Comparison of ENCODE assay signal across 16 mouse cellular contexts in genomic region chr17:33815399-33815798, GRCm38 (mm10).
"Had no signal": no experiment of that assay in that cellular context is flagged by ENCODE, and none has a peak within 500 bp of the region (broad histone marks: within the 10 kb centered on the region; RNA-seq: fewer than 3 reads in every experiment).

No protein-coding gene starts in this region.

- H3K27ac ChIP-seq: midbrain, embryonic 10.5 days; midbrain, embryonic 12.5 days; neural tube, embryonic 13.5 days; neural tube, embryonic 15.5 days had no signal

- DNase-seq: lung, embryonic 14.5 days; lung, postnatal 14 days; lung, postnatal 4 days; midbrain, embryonic 14.5 days; retina, postnatal 1 day; right cerebral cortex, adult 18-20 months; right cerebral cortex, postnatal 25 days; right cerebral cortex, postnatal 4 days; spleen, adult 18-20 months; thymus, adult 18-20 months; thymus, postnatal 36 days had no signal

- H3K4me3 ChIP-seq: midbrain, embryonic 10.5 days; midbrain, embryonic 12.5 days; myocyte; neural tube, embryonic 13.5 days; neural tube, embryonic 15.5 days had no signal
